Mouse (Mus musculus) liver, postnatal 0 days (tissue): ENCODE data around the gene Cspg4. TPM values are rescaled to one million over a fixed set of nuclear protein-coding genes. Genes with fewer than 3 reads are reported as not detected.

ENCODE experiments used
- ATAC-seq: fragments of 200-750 bp; cut with Nextera tagmentation; 2 replicates; pipeline ENCODE4 v1.8.0; 2017; ENCODE audit warnings: mild to moderate bottlenecking, moderate library complexity
- DNase-seq: peaks from one replicate; pipeline ENCODE4 v3.0.0-alpha.2; 2016
- H3K27ac ChIP-seq: fragments of 300-500 bp; sonication (generic); 2 replicates; pipeline ENCODE4 v1.5.1; 2014; ENCODE audit warnings: antibody characterized with exemption, moderate library complexity, mild to moderate bottlenecking, low read depth
- H3K27me3 ChIP-seq: fragments of 300-500 bp; sonication (generic); 2 replicates; pipeline ENCODE4 v1.6.1; 2014; ENCODE audit warnings: low read length, control low read depth, mixed read lengths; ENCODE audit not compliant: insufficient read depth
- H3K36me3 ChIP-seq: fragments of 300-500 bp; sonication (generic); replicated peaks from 2 replicates; pipeline ENCODE4 v1.6.1; 2014; ENCODE audit warnings: mild to moderate bottlenecking, control low read depth, low read length, moderate library complexity, mixed read lengths; ENCODE audit not compliant: insufficient read depth
- H3K4me1 ChIP-seq: fragments of 300-500 bp; sonication (generic); 2 replicates; pipeline ENCODE4 v1.6.1; 2014; ENCODE audit warnings: antibody characterized with exemption, mild to moderate bottlenecking, control low read depth; ENCODE audit not compliant: insufficient read depth
- H3K4me2 ChIP-seq: fragments of 300-500 bp; sonication (generic); 2 replicates; pipeline ENCODE4 v1.6.1; 2014; ENCODE audit warnings: low read depth, mild to moderate bottlenecking, low read length, moderate library complexity, mixed read lengths
- H3K4me3 ChIP-seq: fragments of 300-500 bp; sonication (generic); 2 replicates; pipeline ENCODE4 v1.5.1; 2014; ENCODE audit warnings: low read depth, low read length
- H3K9ac ChIP-seq: fragments of 300-500 bp; sonication (generic); replicated peaks from 2 replicates; pipeline ENCODE4 v1.6.1; 2014; ENCODE audit warnings: mild to moderate bottlenecking, moderate library complexity
- H3K9me3 ChIP-seq: fragments of 300-500 bp; sonication (generic); 2 replicates; pipeline ENCODE4 v1.6.1; 2016; ENCODE audit warnings: mild to moderate bottlenecking, control low read depth, low read length, mixed read lengths
- CTCF ChIP-seq: sonication (generic); IDR thresholded peaks from 2 replicates; pipeline ENCODE4 v1.5.1; 2016; ENCODE audit warnings: antibody characterized with exemption, low read depth
- EP300 ChIP-seq: IDR thresholded peaks from 2 replicates; pipeline ENCODE4 v1.6.1; 2016; ENCODE audit warnings: antibody characterized with exemption, low read depth, mild to moderate bottlenecking
- WGBS: fragments of 180-500 bp; shearing (Covaris S2); extraction: QIAGEN DNeasy Blood & Tissue Kit; methylation state at CpG from one replicate; pipeline ENCODE4 v1.1.7; 2014; ENCODE audit not compliant: insufficient replicate concordance; 5-methylcytosine and 5-hydroxymethylcytosine counted together
- polyA plus RNA-seq: library from polyadenylated mRNA; unstranded; fragments of >200 nt; fragmentation: Nextera tagmentation; extraction: Ambion mirVana; gene quantifications from 2 replicates; pipeline ENCODE4 v1.2.1, GENCODE M21; 2015

The Cspg4 gene
- 0.13 and 0.20 TPM in 2 replicates for polyA plus RNA-seq

- H3K27me3 ChIP-seq, result peaks cover 11% of the 10 kb centered on the region; the same call in 1 of the 2 replicates
- ATAC-seq (no peak), DNase-seq (no peak)
- H3K27ac ChIP-seq, result no peak within 1 kb of the TSS
- WGBS, result 7% methylated on average over 24 of the region's 24 CpGs
- no peaks in the 10 kb centered on the region for H3K4me1 ChIP-seq
- H3K9ac ChIP-seq, result no peak within 1 kb of the TSS
- no peaks in the 10 kb centered on the region for H3K36me3 ChIP-seq
- peak within 1 kb of the TSS; percentile 42 for H3K4me2 ChIP-seq
- TF ChIP-seq CTCF (no peak), EP300 (no peak)
- H3K9me3 ChIP-seq, result no peaks in the 10 kb centered on the region
- no peak within 1 kb of the TSS for H3K4me3 ChIP-seq
Observed at GRCm38 (mm10) chr9:56864832-56865231, at the start of gene Cspg4. Gene Cspg4, plus strand, starts transcription at chr9:56865033.

DNA sequence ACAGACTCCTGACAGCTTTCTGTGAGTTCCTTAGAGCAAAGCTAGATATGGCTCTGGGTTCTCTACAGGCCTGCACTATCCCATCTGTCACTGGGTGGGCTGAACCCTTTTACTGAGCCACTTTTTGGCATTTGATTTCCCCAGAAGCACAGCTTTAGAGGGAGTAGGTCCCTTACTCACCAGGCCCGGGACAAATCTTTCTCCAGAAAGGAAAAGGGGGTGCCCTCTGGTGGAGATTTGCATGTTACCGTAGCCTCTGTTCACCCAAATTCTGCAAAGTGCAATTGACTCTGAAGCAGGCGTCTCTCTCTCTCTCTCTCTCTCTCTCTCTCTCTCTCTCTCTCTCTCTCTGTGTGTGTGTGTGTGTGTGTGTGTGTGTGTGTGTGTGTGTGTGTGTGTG, 39.9 kb upstream of the Cspg4 start:
- Histone ChIP-seq H3K9me3 (no peaks in the 10 kb centered on the region), H3K4me1 (no peaks in the 10 kb centered on the region), H3K27ac (no peak overlapping the region), H3K4me2 (no peak overlapping the region), H3K36me3 (no peaks in the 10 kb centered on the region), H3K27me3 (peaks cover 8% of the 10 kb centered on the region), H3K9ac (no peak overlapping the region), H3K4me3 (no peak overlapping the region)
- 11% methylated on average over 3 of the region's 3 CpGs for WGBS
- no peak for DNase-seq
- TF ChIP-seq CTCF, result peak; percentile 50
- TF ChIP-seq EP300, result no peak
- no peak for ATAC-seq

DNA sequence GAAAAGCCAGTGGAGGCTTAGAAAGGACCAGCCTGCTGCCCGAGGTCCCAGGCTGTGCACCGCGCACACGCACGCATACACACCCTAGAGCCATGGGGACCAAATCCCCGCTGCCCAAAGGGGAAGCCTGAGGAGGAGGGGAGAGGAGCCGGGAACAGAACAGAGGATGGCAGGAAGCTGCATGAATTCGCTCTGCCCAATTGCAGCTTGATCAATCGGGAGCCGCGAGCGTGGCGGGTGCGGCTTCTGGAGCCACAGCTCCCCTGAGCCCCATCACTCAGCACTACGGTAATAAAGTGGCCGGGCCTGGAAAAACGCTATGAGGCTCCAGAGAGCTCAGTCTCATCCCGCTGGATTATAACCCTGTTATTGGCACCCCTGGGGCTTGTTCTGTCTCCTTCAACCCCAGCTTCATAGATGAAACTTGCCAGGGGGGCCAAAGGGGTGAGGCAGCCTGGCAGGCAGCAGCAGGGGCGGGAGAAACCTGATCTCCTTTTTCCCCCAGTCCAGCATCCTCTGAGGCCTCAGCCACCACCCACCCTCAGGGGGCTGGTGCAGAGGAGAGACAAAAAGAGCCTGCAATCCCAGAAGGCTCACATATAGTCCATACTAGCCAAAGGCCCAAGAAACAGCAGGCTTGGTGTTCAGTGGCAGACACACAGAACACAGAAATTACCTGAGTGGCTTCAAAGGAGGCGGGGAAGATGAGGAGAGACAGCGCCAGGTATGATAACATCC, 39.2 kb upstream of the Cspg4 start:
- DNase-seq (no peak), ATAC-seq (no peak)
- Histone ChIP-seq H3K9me3 (no peaks in the 10 kb centered on the region), H3K36me3 (no peaks in the 10 kb centered on the region), H3K9ac (no peak overlapping the region), H3K4me2 (no peak overlapping the region), H3K4me3 (no peak overlapping the region), H3K27ac (no peak overlapping the region), H3K27me3 (peaks cover 8% of the 10 kb centered on the region), H3K4me1 (no peaks in the 10 kb centered on the region)
- WGBS, result 15% methylated on average over 21 of the region's 21 CpGs
- no peak for TF ChIP-seq CTCF
- no peak for TF ChIP-seq EP300

GRCm38 (mm10) chr9:56828146-56828545, 36.7 kb upstream of the Cspg4 start:
- ATAC-seq, result no peak
- no peaks in the 10 kb centered on the region for H3K36me3 ChIP-seq
- 43% methylated on average over 9 of the region's 9 CpGs for WGBS

DNA sequence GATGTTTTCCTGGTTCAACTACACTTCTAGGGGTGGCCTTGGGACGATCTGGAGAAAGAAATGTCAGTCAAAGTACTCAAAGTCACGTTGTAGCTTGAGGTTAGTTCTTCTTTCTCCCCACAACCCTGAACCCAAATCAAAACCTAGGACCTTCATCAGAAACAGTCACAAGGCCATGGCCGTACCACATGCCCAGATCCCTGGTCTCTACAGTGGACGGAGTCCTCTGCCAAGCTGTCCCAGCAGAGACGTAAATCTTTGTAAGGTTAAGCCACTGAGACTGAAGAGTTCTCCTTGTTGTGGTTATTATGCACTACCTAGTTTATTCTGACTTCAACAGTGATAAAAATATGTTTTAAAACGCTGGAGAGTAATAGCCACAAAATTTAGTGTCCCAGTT, 36.0 kb upstream of the Cspg4 start:
- no peaks in the 10 kb centered on the region for H3K4me1 ChIP-seq
- 68% methylated on average over 6 of the region's 6 CpGs for WGBS
- H3K36me3 ChIP-seq, result no peaks in the 10 kb centered on the region
- DNase-seq, result no peak
- H3K27me3 ChIP-seq, result peaks cover 11% of the 10 kb centered on the region
- no peaks in the 10 kb centered on the region for H3K9me3 ChIP-seq
- H3K27ac ChIP-seq, result no peak overlapping the region
- H3K4me2 ChIP-seq, result no peak overlapping the region
- H3K4me3 ChIP-seq, result no peak overlapping the region
- no peak overlapping the region for H3K9ac ChIP-seq
- no peak for ATAC-seq
- TF ChIP-seq EP300 (no peak), CTCF (no peak)

More at GRCm38 (mm10) chr9:56828146-56828545, 36.7 kb upstream of the Cspg4 start:
- Histone ChIP-seq H3K9me3 (no peaks in the 10 kb centered on the region), H3K4me2 (no peak overlapping the region), H3K27me3 (peaks cover 11% of the 10 kb centered on the region), H3K27ac (no peak overlapping the region), H3K4me1 (no peaks in the 10 kb centered on the region), H3K9ac (no peak overlapping the region), H3K4me3 (no peak overlapping the region)
- TF ChIP-seq EP300 (no peak), CTCF (no peak)
- no peak for DNase-seq

DNA sequence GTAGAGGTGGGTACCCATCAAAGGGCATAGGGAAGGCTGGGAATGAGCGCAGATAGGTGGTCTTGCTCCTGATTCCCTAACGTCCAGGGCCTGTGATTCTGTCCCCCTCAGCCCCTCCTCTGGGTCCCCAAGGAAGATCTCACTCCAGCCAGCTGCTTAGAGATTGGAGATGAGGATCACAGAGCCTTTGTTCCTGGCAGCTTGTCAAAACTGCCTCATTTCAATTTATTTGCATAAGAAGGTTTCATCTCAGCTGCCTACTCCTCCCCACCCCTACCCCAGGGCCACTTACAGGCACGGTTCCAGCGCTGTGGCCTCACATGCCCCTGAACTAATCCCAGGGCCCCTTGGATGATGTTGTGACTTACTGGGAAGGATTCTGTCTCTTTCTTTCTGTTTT, 34.7 kb upstream of the Cspg4 start:
- ATAC-seq (no peak), DNase-seq (no peak)
- TF ChIP-seq EP300, result no peak
- no peak for TF ChIP-seq CTCF

More for the DNA sequence above, 34.7 kb upstream of the Cspg4 start:
- H3K4me1 ChIP-seq, result no peaks in the 10 kb centered on the region
- no peak overlapping the region for H3K27ac ChIP-seq
- no peak overlapping the region for H3K4me2 ChIP-seq
- H3K9me3 ChIP-seq, result no peaks in the 10 kb centered on the region
- H3K4me3 ChIP-seq, result no peak overlapping the region
- H3K36me3 ChIP-seq, result no peaks in the 10 kb centered on the region
- peaks cover 11% of the 10 kb centered on the region for H3K27me3 ChIP-seq
- H3K9ac ChIP-seq, result no peak overlapping the region
- WGBS, result 53% methylated on average over 4 of the region's 4 CpGs
